Mouse (Mus musculus): ENCODE results near the gene Gnrhr. TPM values are rescaled to one million over a fixed set of nuclear protein-coding genes. Genes with fewer than 3 reads are reported as not detected.
A peak's percentile ranks its signal among the peaks of the same experiment; 100 is the strongest.

Gene Gnrhr
- polyA plus RNA-seq, 1 experiment from 2014 or later: not detected

DNA sequence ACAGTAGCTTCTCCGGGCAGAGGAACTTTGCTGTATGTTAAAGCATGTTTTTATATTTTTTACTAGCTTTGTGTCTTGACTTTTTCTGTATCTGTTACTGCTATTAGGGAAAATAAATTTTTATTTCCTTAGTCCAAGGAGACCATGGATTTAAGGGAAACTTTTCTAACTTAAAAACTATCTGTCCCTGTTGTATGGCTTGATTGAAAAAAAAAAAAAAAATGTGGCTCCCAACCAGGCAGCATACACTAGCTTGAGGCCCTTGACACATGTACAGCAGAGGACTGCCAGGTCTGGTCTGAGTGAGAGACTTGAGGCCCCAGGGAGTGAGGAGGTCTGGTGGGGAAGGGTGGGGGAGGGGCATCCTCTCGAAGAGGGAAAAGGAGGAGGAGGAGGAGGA lies 23.9 kb downstream of the Gnrhr start:
- Histone ChIP-seq H3K9ac (replicated peaks; ENCODE audit: low read depth, low read length) (no peak overlapping the region), H3K36me3 (ENCODE audit: control insufficient read depth, insufficient read depth) (no peaks in the 10 kb centered on the region), H3K4me2 (ENCODE audit: low read length) (no peak overlapping the region), H3K4me3 (replicated peaks; ENCODE audit: low read length) (no peak overlapping the region), H3K27ac (ENCODE audit: low read length) (peak overlapping the region; percentile 97), H3K27me3 (replicated peaks; ENCODE audit: control insufficient read depth, insufficient read depth, low read length) (no peaks in the 10 kb centered on the region), H3K4me1 (replicated peaks; ENCODE audit: control insufficient read depth, insufficient read depth, low read length) (peaks cover 9% of the 10 kb centered on the region), H3K9me3 (ENCODE audit: control insufficient read depth, low read length) (no peaks in the 10 kb centered on the region)
- WGBS: 55% methylated on average over 2 of the region's 2 CpGs
- ATAC-seq: no peak

DNA sequence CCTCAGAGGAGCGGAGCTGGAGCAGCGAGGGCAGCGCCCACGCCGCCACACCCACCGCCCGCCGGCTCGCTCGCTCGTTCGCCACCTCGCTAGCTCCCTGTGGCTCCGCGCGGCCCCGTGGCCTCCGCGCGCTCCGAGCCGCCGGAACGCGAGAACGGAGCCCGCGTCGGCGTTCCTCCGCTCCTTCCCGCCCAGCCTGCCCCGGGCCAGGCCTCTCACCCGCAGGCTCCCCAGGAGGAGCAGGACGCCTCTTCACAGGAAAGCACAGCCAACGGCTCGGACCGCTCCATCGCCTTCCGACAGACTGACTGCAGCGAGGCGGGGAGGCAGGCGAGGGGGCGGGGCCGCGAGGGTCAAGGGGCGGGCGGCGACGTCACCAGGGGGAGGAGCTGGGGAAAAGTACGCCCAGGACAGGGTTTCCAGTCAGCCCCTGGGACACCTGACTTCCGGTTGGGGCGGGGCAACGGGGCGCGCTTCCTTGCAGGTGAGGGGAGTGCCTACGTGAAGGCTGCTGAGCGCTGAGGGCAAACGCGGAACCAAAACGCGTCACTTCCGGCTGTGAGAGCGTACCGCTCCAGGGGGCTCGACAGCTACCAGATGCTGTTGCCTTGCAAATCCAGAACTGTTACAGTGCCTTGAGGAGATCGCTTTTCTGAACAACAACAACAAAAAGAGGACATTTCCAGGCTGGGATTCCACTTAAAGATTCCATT lies 25.1 kb downstream of the Gnrhr start, which contains the start of gene Uba6:
TSS of gene Uba6 (minus strand) at position 355 of the 713 bp plus-strand sequence.
- Histone ChIP-seq H3K4me2 (ENCODE audit: low read length) (peak within 1 kb of the TSS; percentile 84), H3K9me3 (ENCODE audit: control insufficient read depth, low read length) (no peaks in the 10 kb centered on the region), H3K9ac (replicated peaks; ENCODE audit: low read depth, low read length) (peak within 1 kb of the TSS; percentile 94), H3K27me3 (replicated peaks; ENCODE audit: control insufficient read depth, insufficient read depth, low read length) (no peaks in the 10 kb centered on the region), H3K4me3 (replicated peaks; ENCODE audit: low read length) (peak within 1 kb of the TSS; percentile 94), H3K36me3 (ENCODE audit: control insufficient read depth, insufficient read depth) (no peaks in the 10 kb centered on the region), H3K27ac (ENCODE audit: low read length) (peak within 1 kb of the TSS; percentile 97), H3K4me1 (replicated peaks; ENCODE audit: control insufficient read depth, insufficient read depth, low read length) (peaks cover 9% of the 10 kb centered on the region)
- under 1% methylated on average over 67 of the region's 67 CpGs for WGBS
- ATAC-seq: peak; percentile 98

DNA sequence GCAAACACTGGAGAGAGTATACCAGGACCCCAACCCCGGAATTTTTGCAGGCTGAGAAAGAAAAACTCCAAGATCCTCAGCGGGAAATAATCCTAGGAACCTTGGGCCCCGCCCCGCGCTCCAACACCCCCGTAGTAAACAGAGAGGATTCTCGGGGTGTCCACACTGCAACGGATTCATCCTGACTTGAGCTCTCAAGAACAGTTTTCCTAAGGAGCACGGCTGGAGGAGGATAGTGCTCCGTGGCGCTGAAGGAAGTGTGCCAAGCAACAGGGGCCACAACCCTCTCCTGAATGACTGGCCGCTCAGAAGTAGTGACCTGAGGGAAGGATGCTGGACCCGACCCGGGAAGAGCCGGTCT lies 25.6 kb downstream of the Gnrhr start:
- WGBS: 0% methylated on average over 15 of the region's 15 CpGs

More for the DNA sequence above, 25.6 kb downstream of the Gnrhr start:
- H3K9ac ChIP-seq (replicated peaks; ENCODE audit: low read depth, low read length): peak overlapping the region; percentile 94
- no peaks in the 10 kb centered on the region for H3K36me3 ChIP-seq (ENCODE audit: control insufficient read depth, insufficient read depth)
- peak overlapping the region; percentile 94 for H3K4me3 ChIP-seq (replicated peaks; ENCODE audit: low read length)
- no peaks in the 10 kb centered on the region for H3K27me3 ChIP-seq (replicated peaks; ENCODE audit: control insufficient read depth, insufficient read depth, low read length)
- H3K4me2 ChIP-seq (ENCODE audit: low read length): peak overlapping the region; percentile 84
- ATAC-seq: no peak
- no peaks in the 10 kb centered on the region for H3K9me3 ChIP-seq (ENCODE audit: control insufficient read depth, low read length)
- H3K27ac ChIP-seq (ENCODE audit: low read length): peak overlapping the region; percentile 97
- H3K4me1 ChIP-seq (replicated peaks; ENCODE audit: control insufficient read depth, insufficient read depth, low read length): peaks cover 9% of the 10 kb centered on the region

Other genes starting within 250 kb of the Gnrhr start
- gene Cenpc1, start 132.3 kb downstream of the Gnrhr start, polyA plus RNA-seq (2015; fragmentation: Nextera tagmentation; extraction: Ambion mirVana): 45.1 and 46.4 TPM in 2 replicates
- gene Stap1, start 126.2 kb downstream of the Gnrhr start, polyA plus RNA-seq (2015; fragmentation: Nextera tagmentation; extraction: Ambion mirVana): 0.32 and 0.37 TPM in 2 replicates
- 16.2 and 20.6 TPM in 2 replicates for gene Uba6, start 25.1 kb downstream of the Gnrhr start, polyA plus RNA-seq (2015; fragmentation: Nextera tagmentation; extraction: Ambion mirVana)
- gene Tmprss11c, start 91.4 kb upstream of the Gnrhr start, polyA plus RNA-seq (2015; fragmentation: Nextera tagmentation; extraction: Ambion mirVana): not detected in 2 replicates
- not detected in 2 replicates for gene Tmprss11d, start 175.5 kb upstream of the Gnrhr start, polyA plus RNA-seq (2015; fragmentation: Nextera tagmentation; extraction: Ambion mirVana)